Mouse (Mus musculus) testis, adult 2 months (tissue): Measurements from ENCODE around the gene Spata19.

ENCODE experiments used
- CTCF ChIP-seq: fragments of 200-500 bp; IDR thresholded peaks from 2 replicates; pipeline ENCODE4 v1.5.1; 2012; ENCODE audit warnings: low read depth, mild to moderate bottlenecking, inconsistent platforms, low read length, moderate library complexity; ENCODE audit not compliant: control insufficient read depth, insufficient read depth, insufficient replicate concordance
- POLR2A ChIP-seq: fragments of 200-500 bp; IDR thresholded peaks from 2 replicates; pipeline ENCODE4 v1.6.1; 2012; ENCODE audit warnings: low read depth, mild to moderate bottlenecking, inconsistent platforms, low read length, moderate library complexity; ENCODE audit not compliant: control insufficient read depth

- TF ChIP-seq POLR2A (no peak), CTCF (no peak)
Measured at GRCm38 (mm10) chr9:27367231-27367630, 29.4 kb upstream of the Spata19 start.
